Mouse (Mus musculus) liver, embryonic 14.5 days (tissue): Measurements from ENCODE around the gene Pde6h. TPM values are rescaled to one million over a fixed set of nuclear protein-coding genes. Genes with fewer than 3 reads are reported as not detected.
A peak's percentile ranks its signal among the peaks of the same experiment; 100 is the strongest.

Experiments used
- ATAC-seq: fragments of 200-750 bp; cut with Nextera tagmentation; 2 replicates; pipeline ENCODE4 v1.8.0; 2017; ENCODE audit warnings: moderate number of reproducible peaks, mild to moderate bottlenecking, moderate library complexity; ENCODE audit not compliant: insufficient read depth
- DNase-seq, 3 experiments: peaks; one replicate each; pipeline ENCODE4 v3.0.0-alpha.2; 2012 to 2013; ENCODE audit warnings: low read depth in 3 of 3, low spot score in 3 of 3
- H3K27ac ChIP-seq: fragments of 300-500 bp; sonication (generic); 2 replicates; pipeline ENCODE4 v1.5.1; 2014; ENCODE audit warnings: moderate library complexity, mild to moderate bottlenecking, control low read depth, inconsistent platforms
- H3K27me3 ChIP-seq: fragments of 300-500 bp; sonication (generic); 2 replicates; pipeline ENCODE4 v1.6.1; 2014; ENCODE audit warnings: mild to moderate bottlenecking, low read length, moderate library complexity; ENCODE audit not compliant: control insufficient read depth, insufficient read depth
- H3K36me3 ChIP-seq: fragments of 300-500 bp; sonication (generic); replicated peaks from 2 replicates; pipeline ENCODE4 v1.6.1; 2014; ENCODE audit warnings: low read depth; ENCODE audit not compliant: control insufficient read depth, insufficient read depth
- H3K4me1 ChIP-seq, 2 experiments: fragments of 200-500 bp in 1 of 2; fragments of 300-500 bp in 1 of 2; sonication (generic) in 1 of 2; replicated peaks; 2 replicates each; pipeline ENCODE4 v1.6.1; 2012 to 2014; ENCODE audit warnings: antibody characterized with exemption in 1 of 2, inconsistent platforms in 1 of 2, low read length in 1 of 2; ENCODE audit not compliant: control insufficient read depth in 2 of 2, insufficient read depth in 2 of 2
- H3K4me2 ChIP-seq: fragments of 300-500 bp; sonication (generic); 2 replicates; pipeline ENCODE4 v1.6.1; 2014; ENCODE audit warnings: low read depth, mild to moderate bottlenecking, control low read depth, moderate library complexity
- H3K4me3 ChIP-seq, 2 experiments: fragments of 200-500 bp in 1 of 2; fragments of 300-500 bp in 1 of 2; sonication (generic) in 1 of 2; 2 replicates each; pipeline ENCODE4 v1.5.1; 2012 to 2014; ENCODE audit warnings: low read depth in 2 of 2, low read length in 2 of 2, mild to moderate bottlenecking in 2 of 2, control low read depth in 1 of 2, inconsistent platforms in 1 of 2, moderate library complexity in 1 of 2; ENCODE audit not compliant: insufficient read depth in 1 of 2
- H3K9ac ChIP-seq: fragments of 300-500 bp; sonication (generic); replicated peaks from 2 replicates; pipeline ENCODE4 v1.6.1; 2014; ENCODE audit warnings: mild to moderate bottlenecking, control low read depth, moderate library complexity
- H3K9me3 ChIP-seq: fragments of 300-500 bp; sonication (generic); 2 replicates; pipeline ENCODE4 v1.6.1; 2016; ENCODE audit warnings: low read length, mixed read lengths; ENCODE audit not compliant: control insufficient read depth
- CTCF ChIP-seq: IDR thresholded peaks from 2 replicates; pipeline ENCODE4 v1.5.1; 2016; ENCODE audit warnings: antibody characterized with exemption, low read depth, control low read depth
- EP300 ChIP-seq: IDR thresholded peaks from 2 replicates; pipeline ENCODE4 v1.6.1; 2016; ENCODE audit warnings: antibody characterized with exemption, low read depth
- WGBS: fragments of 180-500 bp; shearing (Covaris S2); extraction: QIAGEN DNeasy Blood & Tissue Kit; methylation state at CpG from one replicate; pipeline ENCODE4 v1.1.7; 2014; ENCODE audit not compliant: insufficient replicate concordance; 5-methylcytosine and 5-hydroxymethylcytosine counted together
- polyA plus RNA-seq, 2 experiments: library from polyadenylated mRNA; depleted of rRNA in 1 of 2; stranded (reverse) in 1 of 2; unstranded in 1 of 2; fragments of >200 nt; fragmentation: Nextera tagmentation in 1 of 2; extraction: Ambion mirVana in 1 of 2; gene quantifications; 2 replicates each; pipeline versions ENCODE4 v1.2.1 to v1.2.3; 2012 to 2014

Pde6h gene
- polyA plus RNA-seq, 2 experiments, result 0.01 TPM; not detected in 1

DNA sequence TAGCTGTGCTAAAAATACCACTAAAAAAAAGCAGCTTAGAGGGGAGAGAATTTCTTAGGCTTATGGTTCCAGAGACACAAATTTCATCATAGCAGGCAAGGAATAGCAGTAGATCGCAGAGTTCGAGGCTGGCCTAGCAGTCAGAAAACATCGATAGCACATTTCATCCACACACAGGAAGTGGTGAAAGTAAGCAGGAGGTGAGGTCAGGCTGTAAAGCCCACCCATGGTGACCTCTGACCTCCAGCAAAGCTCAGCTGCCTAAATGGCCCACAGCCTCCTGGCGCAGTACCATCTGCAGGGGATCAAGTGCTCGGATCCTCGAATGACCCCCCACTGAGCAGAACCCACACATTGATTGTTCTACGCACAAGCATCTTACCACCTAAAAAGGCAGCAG lies 59.6 kb downstream of the Pde6h start:
- no peaks in the 10 kb centered on the region for H3K9me3 ChIP-seq
- ATAC-seq (no peak), DNase-seq (no peak)
- no peak overlapping the region for H3K27ac ChIP-seq
- 54% methylated on average over 7 of the region's 7 CpGs for WGBS
- H3K4me1 ChIP-seq, result peaks cover 0 to 10% of the 10 kb centered on the region in 2 experiments; a peak in 2 of 4 replicates
- no peaks in the 10 kb centered on the region for H3K27me3 ChIP-seq
- TF ChIP-seq EP300 (no peak), CTCF (no peak)
- H3K36me3 ChIP-seq, result no peaks in the 10 kb centered on the region
- no peak overlapping the region for H3K9ac ChIP-seq
- H3K4me3 ChIP-seq, result no peak overlapping the region
- no peak overlapping the region for H3K4me2 ChIP-seq

DNA sequence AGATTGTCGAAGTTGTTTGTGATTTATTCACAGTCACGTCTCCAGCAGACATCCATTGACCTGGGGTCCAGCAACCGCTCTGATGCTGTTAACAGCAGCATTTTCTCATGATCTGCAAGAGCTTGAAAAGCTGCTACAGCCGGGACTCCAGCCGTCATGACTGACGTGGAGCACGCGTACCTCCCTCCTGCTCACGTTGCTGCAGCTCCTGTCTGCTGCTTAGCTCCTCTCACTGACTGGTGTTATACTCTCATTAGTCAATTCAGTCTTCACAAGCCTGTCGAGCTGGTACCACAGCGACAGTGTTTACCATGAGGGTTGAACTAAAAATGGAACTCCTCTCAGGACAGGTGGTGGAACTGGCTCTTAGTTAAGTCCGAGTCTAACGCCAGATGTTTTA lies 62.4 kb downstream of the Pde6h start:
- no peak for TF ChIP-seq EP300
- ATAC-seq (no peak), DNase-seq (no peak)
- H3K9ac ChIP-seq, result no peak overlapping the region
- H3K4me1 ChIP-seq, result peaks cover 0 to 3% of the 10 kb centered on the region in 2 experiments; a peak in 1 of 4 replicates
- no peaks in the 10 kb centered on the region for H3K36me3 ChIP-seq
- no peaks in the 10 kb centered on the region for H3K27me3 ChIP-seq
- H3K9me3 ChIP-seq, result no peaks in the 10 kb centered on the region
- no peak overlapping the region for H3K27ac ChIP-seq
- 68% methylated on average over 13 of the region's 13 CpGs for WGBS
- no peak overlapping the region for H3K4me3 ChIP-seq
- no peak overlapping the region for H3K4me2 ChIP-seq

DNA sequence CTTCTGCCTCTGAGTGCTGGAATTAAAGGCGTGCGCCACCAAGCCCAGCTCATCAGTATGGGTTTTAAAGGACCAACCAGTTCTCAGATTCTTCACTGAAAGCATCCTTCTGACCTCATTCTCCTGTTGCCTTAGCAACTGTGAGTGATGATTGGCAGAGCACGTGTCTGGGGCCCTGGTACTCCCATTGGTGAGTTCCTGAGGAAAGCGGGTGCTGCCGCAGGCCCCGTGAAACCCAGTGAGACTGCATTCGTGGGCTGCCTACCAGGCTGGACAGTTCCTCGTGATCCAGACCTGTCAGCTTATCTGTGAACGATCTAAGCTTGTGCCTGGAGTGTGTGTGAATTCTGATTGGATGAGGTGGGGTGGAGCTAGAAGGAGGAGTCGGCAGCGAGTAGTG lies 63.1 kb downstream of the Pde6h start:
- WGBS, result 53% methylated on average over 11 of the region's 11 CpGs
- Histone ChIP-seq H3K27ac (no peak overlapping the region), H3K4me3 (no peak overlapping the region), H3K4me1 (peaks cover 0 to 3% of the 10 kb centered on the region in 2 experiments; a peak in 1 of 4 replicates), H3K27me3 (no peaks in the 10 kb centered on the region), H3K36me3 (no peaks in the 10 kb centered on the region), H3K9ac (no peak overlapping the region), H3K9me3 (no peaks in the 10 kb centered on the region), H3K4me2 (no peak overlapping the region)
- ATAC-seq (no peak), DNase-seq (no peak)
- TF ChIP-seq EP300, result no peak
- no peak for TF ChIP-seq CTCF

DNA sequence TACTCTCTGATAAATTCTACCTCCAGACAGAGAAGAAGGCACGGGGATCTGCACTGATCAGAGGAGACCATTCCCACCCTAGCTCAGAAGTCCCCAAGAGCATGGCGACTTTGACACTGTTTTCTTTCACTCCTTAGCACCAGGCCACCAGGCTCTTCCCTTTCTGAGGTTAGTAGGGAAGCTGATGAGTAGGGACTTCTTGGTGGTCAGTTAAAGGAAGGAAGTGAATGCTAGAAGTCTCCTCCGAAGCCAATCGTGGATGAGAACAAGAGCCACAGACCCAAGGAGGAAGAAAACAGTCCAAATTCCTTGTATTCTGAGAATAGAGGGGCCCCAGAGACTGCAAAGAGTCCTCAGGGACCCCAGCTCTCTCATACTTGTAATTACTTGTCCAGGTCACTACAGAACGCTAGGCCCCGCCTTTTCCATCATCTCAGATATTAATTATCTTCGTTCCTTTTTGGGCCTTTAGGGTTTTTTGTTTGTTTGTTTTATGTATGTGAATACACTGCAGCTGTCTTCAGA lies 65.0 kb downstream of the Pde6h start:
- no peak overlapping the region for H3K27ac ChIP-seq
- no peaks in the 10 kb centered on the region for H3K36me3 ChIP-seq
- TF ChIP-seq CTCF, result no peak
- TF ChIP-seq EP300, result no peak
- H3K9me3 ChIP-seq, result no peaks in the 10 kb centered on the region
- no peak overlapping the region for H3K4me3 ChIP-seq
- ATAC-seq, result no peak
- H3K4me1 ChIP-seq, result peaks cover 0 to 3% of the 10 kb centered on the region in 2 experiments; a peak in 1 of 4 replicates
- no peak for DNase-seq
- H3K4me2 ChIP-seq, result no peak overlapping the region
- H3K9ac ChIP-seq, result no peak overlapping the region
- WGBS, result 33% methylated on average over 7 of the region's 7 CpGs
- H3K27me3 ChIP-seq, result no peaks in the 10 kb centered on the region

DNA sequence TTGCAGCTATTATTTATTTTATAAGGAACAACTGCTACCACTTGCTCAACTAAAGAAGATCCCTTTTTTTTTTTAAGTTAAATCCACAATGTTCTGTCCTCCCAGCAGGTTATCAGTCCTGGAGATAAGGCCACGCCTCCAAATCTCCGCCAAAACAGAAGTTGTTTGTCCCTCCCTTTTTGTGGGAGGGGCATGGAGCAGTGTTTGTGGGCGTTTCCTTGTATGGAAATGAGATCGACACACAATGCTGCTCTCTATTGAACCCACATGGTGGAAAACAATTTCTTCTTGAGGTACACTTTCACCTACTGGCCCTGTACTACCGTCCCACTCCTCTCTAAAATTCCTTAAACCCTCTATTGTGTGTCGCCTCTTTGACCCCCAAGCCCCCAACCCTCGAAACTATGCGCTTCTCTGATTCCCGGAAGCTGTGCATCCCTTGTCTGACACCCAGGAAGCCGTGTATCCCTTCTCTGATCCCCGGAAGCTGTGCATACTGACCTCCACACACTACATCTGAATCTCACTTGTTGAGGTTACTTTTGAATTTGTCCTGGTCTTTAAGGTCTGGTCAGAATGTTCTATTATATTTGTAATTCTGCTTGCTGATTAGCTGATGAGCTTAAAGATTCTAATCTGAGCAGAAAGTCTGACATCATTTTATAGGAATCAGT lies 66.3 kb downstream of the Pde6h start:
- ATAC-seq, result no peak
- no peaks in the 10 kb centered on the region for H3K27me3 ChIP-seq
- no peak overlapping the region for H3K4me2 ChIP-seq
- 43% methylated on average over 11 of the region's 11 CpGs for WGBS
- no peak for TF ChIP-seq CTCF
- no peak for TF ChIP-seq EP300
- H3K27ac ChIP-seq, result no peak overlapping the region
- DNase-seq, result peak in 2 of 3 experiments; percentile 22 to 50
- H3K9ac ChIP-seq, result no peak overlapping the region
- H3K9me3 ChIP-seq, result no peaks in the 10 kb centered on the region
- H3K4me1 ChIP-seq, result peaks cover 0 to 3% of the 10 kb centered on the region in 2 experiments; a peak in 1 of 4 replicates
- H3K4me3 ChIP-seq, result no peak overlapping the region
- no peaks in the 10 kb centered on the region for H3K36me3 ChIP-seq
